Mouse (Mus musculus) lung, postnatal 0 days (tissue): Measurements from ENCODE around the gene Cacna2d2.

ENCODE experiments used
- CTCF ChIP-seq: IDR thresholded peaks from 2 replicates; pipeline ENCODE4 v1.5.1; 2016; ENCODE audit warnings: antibody characterized with exemption, mild to moderate bottlenecking
- EP300 ChIP-seq: IDR thresholded peaks from 2 replicates; pipeline ENCODE4 v1.6.1; 2016; ENCODE audit warnings: antibody characterized with exemption, mild to moderate bottlenecking, control low read depth

DNA sequence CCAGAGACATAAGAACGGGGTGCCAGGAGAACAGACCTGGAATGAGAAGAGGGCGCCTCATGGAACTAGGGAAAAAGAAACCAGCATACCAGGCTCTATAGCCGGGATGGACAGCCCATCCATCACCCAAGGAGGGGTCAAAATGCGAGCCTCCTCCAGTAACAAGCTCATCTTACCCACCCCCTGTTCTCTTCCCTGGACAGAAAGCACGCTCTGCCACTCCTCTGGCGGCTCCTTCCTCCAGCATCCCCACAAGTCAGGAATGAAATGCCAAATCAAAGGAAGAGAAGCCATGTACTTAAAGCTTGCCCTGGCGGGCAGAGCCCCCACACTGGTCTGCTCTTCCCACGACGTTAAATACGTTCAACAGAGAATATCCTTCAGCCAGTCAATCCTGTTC is 141.6 kb downstream of the Cacna2d2 start:
- TF ChIP-seq CTCF = no peak
- no peak for TF ChIP-seq EP300
